Mouse (Mus musculus): ENCODE results near the gene Gm34653.
"Not testable (repeated sequence)": the region's sequence is repeated elsewhere in the genome, so short reads cannot be mapped to it uniquely, and the experiment has no call there.

Gene Gm34653

DNA sequence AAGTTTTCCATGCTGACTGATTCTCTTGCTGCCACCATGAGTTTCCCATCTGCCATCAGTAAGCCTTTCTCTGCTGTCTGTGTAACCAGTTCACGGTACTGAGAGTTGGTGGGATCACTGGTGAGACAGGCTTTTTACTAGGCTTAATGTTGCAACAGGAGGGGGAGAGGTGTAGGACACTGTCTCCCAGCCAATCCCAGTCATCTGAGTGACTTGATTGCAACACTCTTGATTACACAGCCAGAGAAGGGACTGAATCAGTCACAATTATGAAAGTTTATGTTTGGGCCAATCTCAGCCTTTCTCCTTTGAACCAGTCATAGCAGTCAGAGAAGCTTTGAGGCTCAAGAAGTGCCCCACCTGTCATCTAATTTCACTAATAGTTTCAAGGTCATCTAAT, 4.8 kb upstream of the Gm34653 start:
- Histone ChIP-seq H3K4me1 (replicated peaks; ENCODE audit: low read depth, low read length) (peaks cover 23% of the 10 kb centered on the region), H3K9me3 (ENCODE audit: low read length) (peaks cover 22% of the 10 kb centered on the region), H3K4me3 (replicated peaks; ENCODE audit: low read length) (no peak overlapping the region), H3K36me3 (ENCODE audit: insufficient read depth, low read length) (peaks cover 25% of the 10 kb centered on the region), H3K27me3 (ENCODE audit: insufficient read depth, low read length) (no peaks in the 10 kb centered on the region)
- TF ChIP-seq POU5F1 (IDR thresholded peaks at IDR 0.05; ENCODE audit: borderline replicate concordance, low read length) = no peak
- TF ChIP-seq CTCF (conservative IDR thresholded peaks at IDR 0.05; ENCODE audit: low read length) = no peak
- no peak for TF ChIP-seq NANOG (IDR thresholded peaks at IDR 0.05; ENCODE audit: borderline replicate concordance, low read length)

DNA sequence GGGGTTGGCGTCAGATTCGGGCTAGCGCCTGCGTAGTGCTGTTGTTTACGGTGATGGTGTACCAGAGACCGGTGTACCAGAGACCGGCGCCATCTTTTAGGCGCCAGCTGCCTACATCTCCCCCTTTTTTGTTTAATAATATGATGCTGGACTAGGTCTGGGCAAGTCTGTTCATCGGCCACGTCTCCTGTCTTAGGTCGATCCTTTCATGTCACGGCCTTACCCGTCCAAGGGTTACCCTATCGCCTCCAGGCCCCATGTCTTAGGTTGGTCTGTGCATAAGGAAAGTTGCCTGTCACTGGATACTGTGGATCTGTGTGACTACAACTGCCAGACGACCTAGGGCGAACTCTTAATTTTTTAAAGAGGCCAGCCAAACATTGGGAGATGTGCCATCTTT, 2.7 kb upstream of the Gm34653 start:
- H3K9me3 ChIP-seq (ENCODE audit: low read length) = peaks cover 22% of the 10 kb centered on the region
- H3K4me1 ChIP-seq (replicated peaks; ENCODE audit: low read depth, low read length) = peaks cover 12% of the 10 kb centered on the region
- not testable (repeated sequence) for H3K36me3 ChIP-seq (ENCODE audit: insufficient read depth, low read length); H3K4me3 ChIP-seq (replicated peaks; ENCODE audit: low read length); H3K27me3 ChIP-seq (ENCODE audit: insufficient read depth, low read length)

DNA sequence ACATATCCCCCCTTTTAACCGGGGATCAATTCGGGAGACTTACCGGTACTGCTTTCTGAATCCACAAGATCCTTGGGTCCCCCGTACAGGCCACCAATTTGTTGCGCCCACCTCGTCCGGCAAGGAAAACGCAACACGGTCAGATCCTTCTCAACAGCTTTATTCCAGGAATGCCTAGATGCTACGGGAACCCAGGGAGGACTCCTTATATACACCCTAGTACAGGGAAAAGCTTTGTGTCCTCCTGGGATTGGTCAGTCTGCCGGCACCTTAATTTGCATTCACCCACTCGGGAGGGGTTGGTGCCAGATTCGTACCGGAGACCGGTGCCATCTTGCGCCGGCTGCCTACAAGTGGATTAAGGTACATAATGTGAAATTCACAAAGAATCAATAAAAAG, 817 bp downstream of the Gm34653 start:
- Histone ChIP-seq H3K4me3 (replicated peaks; ENCODE audit: low read length) (no peak overlapping the region), H3K9me3 (ENCODE audit: low read length) (peaks cover 22% of the 10 kb centered on the region), H3K4me1 (replicated peaks; ENCODE audit: low read depth, low read length) (peaks cover 18% of the 10 kb centered on the region), H3K36me3 (ENCODE audit: insufficient read depth, low read length) (peaks cover 6% of the 10 kb centered on the region; the same call in 1 of the 2 replicates), H3K27me3 (ENCODE audit: insufficient read depth, low read length) (no peaks in the 10 kb centered on the region)
- TF ChIP-seq POU5F1 (IDR thresholded peaks at IDR 0.05; ENCODE audit: borderline replicate concordance, low read length) (no peak), CTCF (conservative IDR thresholded peaks at IDR 0.05; ENCODE audit: low read length) (no peak), NANOG (IDR thresholded peaks at IDR 0.05; ENCODE audit: borderline replicate concordance, low read length) (no peak)

DNA sequence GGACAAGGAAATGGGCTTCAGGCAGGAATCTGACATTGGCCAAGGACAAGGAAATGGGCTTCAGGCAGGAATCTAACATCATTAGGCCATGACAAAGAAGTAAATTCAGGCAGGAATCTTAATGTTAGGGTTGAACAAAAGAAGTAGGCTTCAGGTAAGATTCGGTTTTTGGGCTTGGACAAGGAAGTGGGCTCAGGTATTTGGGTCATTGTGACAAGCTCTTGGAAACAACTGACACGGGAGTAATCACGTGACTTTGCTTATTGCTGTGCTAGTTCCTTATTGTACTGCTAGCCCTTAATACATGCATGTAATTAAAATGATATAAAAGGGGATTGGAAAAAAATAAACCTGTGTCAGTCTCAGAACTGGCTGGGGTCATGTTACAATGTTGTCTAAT, 2.9 kb downstream of the Gm34653 start:
- no peaks in the 10 kb centered on the region for H3K36me3 ChIP-seq (ENCODE audit: insufficient read depth, low read length)
- H3K27me3 ChIP-seq (ENCODE audit: insufficient read depth, low read length) = no peaks in the 10 kb centered on the region
- TF ChIP-seq CTCF (conservative IDR thresholded peaks at IDR 0.05; ENCODE audit: low read length) = no peak
- 0 out of 2 replicates have a peak, but pooled peaks have one; percentile 18 for TF ChIP-seq NANOG (IDR thresholded peaks at IDR 0.05; ENCODE audit: borderline replicate concordance, low read length)

DNA sequence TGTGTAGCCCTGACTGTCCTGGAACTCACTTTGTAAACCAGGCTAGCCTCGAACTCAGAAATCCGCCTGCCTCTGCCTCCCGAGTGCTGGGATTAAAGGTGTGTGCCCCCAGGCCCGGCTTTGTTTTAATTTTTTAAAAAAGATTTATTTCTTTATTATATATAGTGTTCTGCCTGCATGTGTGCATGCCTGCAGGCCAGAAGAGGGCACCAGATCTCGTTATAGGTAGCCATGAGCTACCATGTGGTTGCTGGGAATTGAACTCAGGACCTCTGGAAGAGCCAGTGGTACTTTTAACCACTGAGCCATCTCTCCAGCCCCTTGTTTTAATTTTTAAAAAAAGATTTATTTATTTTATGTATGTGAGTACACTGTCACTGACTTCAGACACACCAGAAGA, 7.3 kb downstream of the Gm34653 start:
- peaks cover 25% of the 10 kb centered on the region for H3K4me1 ChIP-seq (replicated peaks; ENCODE audit: low read depth, low read length)
- not testable (repeated sequence) for H3K4me3 ChIP-seq (replicated peaks; ENCODE audit: low read length); H3K36me3 ChIP-seq (ENCODE audit: insufficient read depth, low read length); H3K27me3 ChIP-seq (ENCODE audit: insufficient read depth, low read length); H3K9me3 ChIP-seq (ENCODE audit: low read length)

More for the DNA sequence above, 2.9 kb downstream of the Gm34653 start:
- Histone ChIP-seq H3K4me3 (replicated peaks; ENCODE audit: low read length) (no peak overlapping the region), H3K4me1 (replicated peaks; ENCODE audit: low read depth, low read length) (peaks cover 18% of the 10 kb centered on the region), H3K9me3 (ENCODE audit: low read length) (peaks cover 4% of the 10 kb centered on the region)

- Histone ChIP-seq H3K27me3 (ENCODE audit: insufficient read depth, low read length) (no peaks in the 10 kb centered on the region), H3K4me3 (replicated peaks; ENCODE audit: low read length) (no peak overlapping the region), H3K4me1 (replicated peaks; ENCODE audit: low read depth, low read length) (peaks cover 15% of the 10 kb centered on the region), H3K9me3 (ENCODE audit: low read length) (no peaks in the 10 kb centered on the region), H3K36me3 (ENCODE audit: insufficient read depth, low read length) (no peaks in the 10 kb centered on the region)
- TF ChIP-seq CTCF (conservative IDR thresholded peaks at IDR 0.05; ENCODE audit: low read length) (no peak), NANOG (IDR thresholded peaks at IDR 0.05; ENCODE audit: borderline replicate concordance, low read length) (no peak), POU5F1 (IDR thresholded peaks at IDR 0.05; ENCODE audit: borderline replicate concordance, low read length) (no peak)
Observed at GRCm38 (mm10) chr2:34841706-34842105, 8.9 kb downstream of the Gm34653 start.

- H3K27me3 ChIP-seq (ENCODE audit: insufficient read depth, low read length) = no peaks in the 10 kb centered on the region
- H3K9me3 ChIP-seq (ENCODE audit: low read length) = no peaks in the 10 kb centered on the region
- peaks cover 10% of the 10 kb centered on the region for H3K4me1 ChIP-seq (replicated peaks; ENCODE audit: low read depth, low read length)
- TF ChIP-seq NANOG (IDR thresholded peaks at IDR 0.05; ENCODE audit: borderline replicate concordance, low read length) (no peak), CTCF (conservative IDR thresholded peaks at IDR 0.05; ENCODE audit: low read length) (no peak), POU5F1 (IDR thresholded peaks at IDR 0.05; ENCODE audit: borderline replicate concordance, low read length) (no peak)
- H3K36me3 ChIP-seq (ENCODE audit: insufficient read depth, low read length) = no peaks in the 10 kb centered on the region
- H3K4me3 ChIP-seq (replicated peaks; ENCODE audit: low read length) = no peak overlapping the region
Observed at GRCm38 (mm10) chr2:34843211-34843939, 10.6 kb downstream of the Gm34653 start.

- H3K27me3 ChIP-seq (ENCODE audit: insufficient read depth, low read length) = no peaks in the 10 kb centered on the region
- no peaks in the 10 kb centered on the region for H3K9me3 ChIP-seq (ENCODE audit: low read length)
- TF ChIP-seq CTCF (conservative IDR thresholded peaks at IDR 0.05; ENCODE audit: low read length) (no peak), POU5F1 (IDR thresholded peaks at IDR 0.05; ENCODE audit: borderline replicate concordance, low read length) (no peak), NANOG (IDR thresholded peaks at IDR 0.05; ENCODE audit: borderline replicate concordance, low read length) (no peak)
- H3K4me3 ChIP-seq (replicated peaks; ENCODE audit: low read length) = no peak overlapping the region
- H3K4me1 ChIP-seq (replicated peaks; ENCODE audit: low read depth, low read length) = peaks cover 7% of the 10 kb centered on the region
- peaks cover 37% of the 10 kb centered on the region for H3K36me3 ChIP-seq (ENCODE audit: insufficient read depth, low read length)
Observed at GRCm38 (mm10) chr2:34847702-34848101, 14.9 kb downstream of the Gm34653 start.

GRCm38 (mm10) chr2:34855265-34855664, 22.5 kb downstream of the Gm34653 start:
- Histone ChIP-seq H3K4me3 (replicated peaks; ENCODE audit: low read length) (no peak overlapping the region), H3K4me1 (replicated peaks; ENCODE audit: low read depth, low read length) (no peaks in the 10 kb centered on the region), H3K27me3 (ENCODE audit: insufficient read depth, low read length) (no peaks in the 10 kb centered on the region), H3K9me3 (ENCODE audit: low read length) (no peaks in the 10 kb centered on the region), H3K36me3 (ENCODE audit: insufficient read depth, low read length) (peaks cover 100% of the 10 kb centered on the region)
- TF ChIP-seq CTCF (conservative IDR thresholded peaks at IDR 0.05; ENCODE audit: low read length) = peak; percentile 42
- TF ChIP-seq POU5F1 (IDR thresholded peaks at IDR 0.05; ENCODE audit: borderline replicate concordance, low read length) = no peak
